Mouse (Mus musculus): ENCODE measurements around the gene Odf3. TPM values are rescaled to one million over a fixed set of nuclear protein-coding genes. Genes with fewer than 3 reads are reported as not detected.
A peak's percentile ranks its signal among the peaks of the same experiment; 100 is the strongest.

Odf3 gene
- polyA plus RNA-seq, 1 experiment from 2014 or later, result not detected

DNA sequence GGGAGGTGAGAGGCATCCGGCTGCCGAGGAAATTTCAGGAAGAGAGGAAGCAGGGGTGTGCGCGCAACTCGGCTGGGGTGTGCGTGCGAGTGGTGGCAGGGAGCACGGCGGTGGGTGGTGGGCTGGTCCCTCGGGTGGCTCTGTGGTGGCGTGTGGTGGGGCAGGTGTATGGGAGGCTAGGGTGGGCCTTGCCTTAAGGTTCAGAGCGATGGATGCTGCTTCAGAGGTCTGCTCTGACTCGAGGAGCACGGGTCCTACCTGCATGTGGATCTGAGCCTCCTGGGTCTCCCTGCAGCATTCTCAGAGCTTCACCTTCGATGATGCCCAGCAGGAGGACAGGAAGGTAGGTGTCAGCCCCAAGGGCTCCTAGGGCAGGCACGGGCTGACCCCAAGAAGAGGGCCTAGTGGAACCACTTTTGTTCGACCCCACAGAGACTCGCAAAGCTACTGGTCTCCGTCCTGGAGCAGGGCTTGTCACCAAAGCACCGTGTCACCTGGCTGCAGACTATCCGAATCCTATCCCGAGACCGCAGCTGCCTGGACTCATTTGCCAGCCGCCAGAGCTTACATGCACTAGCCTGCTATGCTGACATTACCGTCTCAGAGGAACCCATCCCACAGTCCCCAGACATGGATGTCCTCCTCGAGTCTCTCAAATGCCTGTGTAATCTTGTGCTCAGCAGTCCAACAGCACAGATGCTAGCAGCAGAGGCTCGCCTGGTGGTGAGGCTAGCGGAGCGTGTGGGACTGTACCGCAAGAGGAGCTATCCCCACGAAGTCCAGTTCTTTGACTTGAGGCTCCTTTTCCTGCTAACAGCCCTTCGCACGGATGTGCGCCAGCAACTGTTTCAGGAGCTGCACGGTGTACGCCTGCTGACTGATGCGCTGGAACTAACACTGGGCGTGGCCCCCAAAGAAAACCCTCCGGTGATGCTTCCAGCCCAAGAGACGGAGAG lies 10.2 kb downstream of the Odf3 start, which contains the start of gene Bet1l:
TSS of gene Bet1l (minus strand) at position 28 of the 956 bp plus-strand sequence.
- ATAC-seq (replicated peaks; ENCODE audit: low FRiP score, low read depth) (peak; percentile 19), DNase-seq (ENCODE audit: low spot score) (peak; percentile 26)
- Histone ChIP-seq H3K27me3 (ENCODE audit: insufficient read depth, low read length) (no peaks in the 10 kb centered on the region), H3K9ac (ENCODE audit: low read depth, low read length) (peak within 1 kb of the TSS; percentile 90), H3K4me3 (replicated peaks; ENCODE audit: low read depth, low read length) (peak within 1 kb of the TSS; percentile 81), H3K27ac (peak within 1 kb of the TSS; percentile 94), H3K4me2 (ENCODE audit: low read length) (peak within 1 kb of the TSS; percentile 97), H3K4me1 (replicated peaks; ENCODE audit: insufficient read depth, low read length) (peaks cover 18% of the 10 kb centered on the region; the same call in 1 of the 2 replicates), H3K9me3 (replicated peaks; ENCODE audit: low read length) (no peaks in the 10 kb centered on the region), H3K36me3 (ENCODE audit: insufficient read depth, low read length) (peaks cover 34% of the 10 kb centered on the region)
- 30% methylated on average over 40 of the region's 40 CpGs for WGBS
- no peak for TF ChIP-seq CTCF (IDR thresholded peaks at IDR 0.05; ENCODE audit: low read depth)

DNA sequence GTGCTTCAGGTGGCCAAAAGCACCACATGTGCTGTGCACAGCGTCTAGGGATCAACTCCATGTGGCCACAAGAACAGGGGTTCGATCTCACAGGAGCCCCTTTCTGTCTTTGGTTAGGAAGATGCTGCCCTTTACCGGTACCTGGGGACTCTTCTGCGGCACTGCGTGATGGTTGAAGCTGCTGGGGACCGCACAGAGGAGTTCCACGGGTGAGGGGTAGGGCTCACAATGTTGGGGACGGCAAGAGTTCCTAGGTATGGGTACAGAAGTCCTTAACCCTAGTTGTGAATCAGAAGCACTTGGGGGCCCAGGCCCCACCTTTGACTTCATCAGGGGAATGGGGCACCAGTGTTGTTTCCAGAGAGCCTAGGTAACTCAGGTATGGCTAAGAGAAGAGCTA lies 11.1 kb downstream of the Odf3 start:
- peaks cover 18% of the 10 kb centered on the region; the same call in 1 of the 2 replicates for H3K4me1 ChIP-seq (replicated peaks; ENCODE audit: insufficient read depth, low read length)
- 95% methylated on average over 8 of the region's 8 CpGs for WGBS
- no peak overlapping the region for H3K27ac ChIP-seq
- no peak overlapping the region for H3K4me3 ChIP-seq (replicated peaks; ENCODE audit: low read depth, low read length)
- no peaks in the 10 kb centered on the region for H3K27me3 ChIP-seq (ENCODE audit: insufficient read depth, low read length)
- H3K9me3 ChIP-seq (replicated peaks; ENCODE audit: low read length), result no peaks in the 10 kb centered on the region
- H3K9ac ChIP-seq (ENCODE audit: low read depth, low read length), result peak overlapping the region; percentile 90
- DNase-seq (ENCODE audit: low spot score), result no peak
- no peak for ATAC-seq (replicated peaks; ENCODE audit: low FRiP score, low read depth)
- H3K36me3 ChIP-seq (ENCODE audit: insufficient read depth, low read length), result peaks cover 34% of the 10 kb centered on the region
- peak overlapping the region; percentile 97 for H3K4me2 ChIP-seq (ENCODE audit: low read length)
- no peak for TF ChIP-seq CTCF (IDR thresholded peaks at IDR 0.05; ENCODE audit: low read depth)

DNA sequence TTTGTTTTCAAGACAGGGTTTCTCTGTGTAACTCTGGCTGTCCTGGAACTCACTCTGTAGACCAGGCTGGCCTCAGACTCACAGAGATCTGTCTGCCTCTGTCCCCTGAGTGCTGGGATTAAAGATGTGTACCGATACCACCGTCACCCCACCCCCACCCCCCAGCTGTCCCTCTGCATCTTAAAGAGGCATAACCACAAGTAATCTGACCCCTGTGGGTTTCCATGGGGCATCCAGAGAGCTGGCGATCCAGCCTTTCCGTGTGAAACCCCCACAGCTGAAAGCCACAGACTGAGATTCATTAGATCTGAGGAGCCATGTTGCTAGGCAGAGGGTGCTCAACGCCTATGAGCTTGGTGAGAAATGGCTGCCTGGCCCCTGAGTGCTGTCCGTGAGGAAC lies 12.4 kb downstream of the Odf3 start:
- Histone ChIP-seq H3K4me2 (ENCODE audit: low read length) (no peak overlapping the region), H3K27ac (no peak overlapping the region), H3K27me3 (ENCODE audit: insufficient read depth, low read length) (no peaks in the 10 kb centered on the region), H3K36me3 (ENCODE audit: insufficient read depth, low read length) (peaks cover 42% of the 10 kb centered on the region), H3K4me1 (replicated peaks; ENCODE audit: insufficient read depth, low read length) (peaks cover 17% of the 10 kb centered on the region; the same call in 1 of the 2 replicates), H3K9ac (ENCODE audit: low read depth, low read length) (no peak overlapping the region), H3K9me3 (replicated peaks; ENCODE audit: low read length) (no peaks in the 10 kb centered on the region), H3K4me3 (replicated peaks; ENCODE audit: low read depth, low read length) (no peak overlapping the region)
- no peak for TF ChIP-seq CTCF (IDR thresholded peaks at IDR 0.05; ENCODE audit: low read depth)
- no peak for DNase-seq (ENCODE audit: low spot score)
- ATAC-seq (replicated peaks; ENCODE audit: low FRiP score, low read depth), result no peak
- WGBS, result 76% methylated on average over 6 of the region's 6 CpGs

DNA sequence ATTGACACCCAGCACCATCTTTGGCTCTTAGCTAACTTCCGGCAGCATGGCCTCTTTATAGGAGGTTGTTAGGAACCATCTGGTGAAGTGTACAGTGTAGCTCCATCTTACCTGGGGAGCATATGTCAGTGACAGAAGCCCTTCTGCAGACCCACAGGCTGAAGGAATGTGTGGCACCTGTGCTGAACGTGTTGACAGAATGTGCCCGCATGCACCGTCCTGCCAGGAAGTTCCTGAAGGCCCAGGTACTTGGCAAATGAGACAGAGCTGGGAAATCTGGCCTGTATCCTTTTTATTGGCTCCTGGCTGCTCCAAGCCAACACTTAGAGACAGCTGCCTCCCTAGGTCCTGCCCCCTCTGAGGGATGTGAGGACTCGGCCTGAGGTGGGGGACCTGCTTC lies 13.1 kb downstream of the Odf3 start:
- Histone ChIP-seq H3K36me3 (ENCODE audit: insufficient read depth, low read length) (peaks cover 42% of the 10 kb centered on the region), H3K27me3 (ENCODE audit: insufficient read depth, low read length) (no peaks in the 10 kb centered on the region), H3K4me3 (replicated peaks; ENCODE audit: low read depth, low read length) (no peak overlapping the region), H3K4me1 (replicated peaks; ENCODE audit: insufficient read depth, low read length) (peaks cover 10% of the 10 kb centered on the region; the same call in 1 of the 2 replicates), H3K27ac (no peak overlapping the region), H3K9me3 (replicated peaks; ENCODE audit: low read length) (no peaks in the 10 kb centered on the region), H3K9ac (ENCODE audit: low read depth, low read length) (no peak overlapping the region), H3K4me2 (ENCODE audit: low read length) (no peak overlapping the region)
- ATAC-seq (replicated peaks; ENCODE audit: low FRiP score, low read depth), result no peak
- 89% methylated on average over 5 of the region's 5 CpGs for WGBS
- TF ChIP-seq CTCF (IDR thresholded peaks at IDR 0.05; ENCODE audit: low read depth), result no peak
- no peak for DNase-seq (ENCODE audit: low spot score)

DNA sequence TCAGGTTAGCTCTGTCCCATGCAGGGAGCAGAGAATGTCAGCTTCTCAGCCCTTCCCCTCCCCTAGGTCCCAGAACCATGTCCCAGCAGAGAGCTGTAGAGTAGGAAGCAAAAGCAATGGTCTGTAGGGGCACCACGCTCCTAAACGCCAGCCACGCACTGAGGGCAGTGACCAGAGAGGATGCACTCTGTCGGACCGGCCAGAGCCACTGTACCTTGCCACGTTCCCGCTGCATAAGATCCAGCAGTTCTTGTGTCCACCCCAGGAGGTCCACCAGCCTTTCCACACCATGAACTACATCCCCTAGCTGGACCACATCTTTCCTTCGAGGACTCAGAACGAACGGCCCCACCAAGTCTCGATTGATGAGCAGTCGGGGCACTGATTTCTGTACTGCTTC lies 17.2 kb downstream of the Odf3 start:
- H3K27me3 ChIP-seq (ENCODE audit: insufficient read depth, low read length), result no peaks in the 10 kb centered on the region
- TF ChIP-seq CTCF (IDR thresholded peaks at IDR 0.05; ENCODE audit: low read depth), result no peak
- H3K9me3 ChIP-seq (replicated peaks; ENCODE audit: low read length), result no peaks in the 10 kb centered on the region
- ATAC-seq (replicated peaks; ENCODE audit: low FRiP score, low read depth) (no peak), DNase-seq (ENCODE audit: low spot score) (no peak)
- H3K4me2 ChIP-seq (ENCODE audit: low read length), result no peak overlapping the region
- no peak overlapping the region for H3K4me3 ChIP-seq (replicated peaks; ENCODE audit: low read depth, low read length)
- H3K9ac ChIP-seq (ENCODE audit: low read depth, low read length), result no peak overlapping the region
- WGBS, result 89% methylated on average over 12 of the region's 12 CpGs
- no peak overlapping the region for H3K27ac ChIP-seq
- peaks cover 48% of the 10 kb centered on the region for H3K36me3 ChIP-seq (ENCODE audit: insufficient read depth, low read length)
- H3K4me1 ChIP-seq (replicated peaks; ENCODE audit: insufficient read depth, low read length), result no peaks in the 10 kb centered on the region

DNA sequence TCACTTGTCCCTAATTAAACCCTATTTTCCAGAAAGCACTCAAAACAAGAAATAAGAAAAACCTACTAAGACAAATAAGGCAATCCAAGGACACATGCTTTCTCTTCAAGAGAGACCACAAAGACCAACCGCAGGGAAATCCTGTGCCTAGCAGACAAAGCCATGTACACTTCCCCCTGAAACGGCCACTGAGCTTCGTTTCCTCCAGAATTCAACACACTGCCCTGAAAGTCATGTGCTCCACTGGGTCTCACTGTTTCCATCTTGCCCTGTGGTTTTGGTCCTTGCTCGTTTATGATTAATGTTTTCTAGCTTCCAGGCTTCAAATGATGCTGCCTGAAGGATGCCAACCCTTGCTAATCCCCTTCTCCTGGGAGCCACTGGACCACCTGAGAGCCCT lies 26.6 kb downstream of the Odf3 start:
- H3K9ac ChIP-seq (ENCODE audit: low read depth, low read length), result no peak overlapping the region
- H3K27ac ChIP-seq, result no peak overlapping the region
- no peaks in the 10 kb centered on the region for H3K27me3 ChIP-seq (ENCODE audit: insufficient read depth, low read length)
- H3K4me1 ChIP-seq (replicated peaks; ENCODE audit: insufficient read depth, low read length), result no peaks in the 10 kb centered on the region
- no peak for ATAC-seq (replicated peaks; ENCODE audit: low FRiP score, low read depth)
- H3K4me3 ChIP-seq (replicated peaks; ENCODE audit: low read depth, low read length), result no peak overlapping the region
- peaks cover 22% of the 10 kb centered on the region for H3K36me3 ChIP-seq (ENCODE audit: insufficient read depth, low read length)
- TF ChIP-seq CTCF (IDR thresholded peaks at IDR 0.05; ENCODE audit: low read depth), result no peak
- 91% methylated on average over 4 of the region's 4 CpGs for WGBS
- no peaks in the 10 kb centered on the region for H3K9me3 ChIP-seq (replicated peaks; ENCODE audit: low read length)
- no peak for DNase-seq (ENCODE audit: low spot score)
- no peak overlapping the region for H3K4me2 ChIP-seq (ENCODE audit: low read length)

Data from kidney, postnatal 0 days (tissue).